Mouse (Mus musculus) bone marrow, adult 2 months (tissue): Measurements from ENCODE around the gene Dnlz.

Experiments
- CTCF ChIP-seq: fragments of 200-500 bp; IDR thresholded peaks from 2 replicates; pipeline ENCODE4 v1.5.1; 2011; ENCODE audit warnings: low read length, control low read depth; ENCODE audit not compliant: control insufficient read depth, insufficient read depth
- POLR2A ChIP-seq: fragments of 200-500 bp; IDR thresholded peaks from 2 replicates; pipeline ENCODE4 v1.6.1; 2011; ENCODE audit warnings: low read depth, mild to moderate bottlenecking, control low read depth, low read length, borderline replicate concordance; ENCODE audit not compliant: control insufficient read depth

- TF ChIP-seq POLR2A (no peak), CTCF (no peak)
These were observed 28.2 kb downstream of the Dnlz start for GRCm38 (mm10) chr2:26323589-26324325.
